Mouse (Mus musculus) liver, adult 2 months (tissue): ENCODE measurements around the gene Mrtfa.

Experiments
- CTCF ChIP-seq: fragments of 200-500 bp; IDR thresholded peaks from 2 replicates; pipeline ENCODE4 v1.5.1; 2011; ENCODE audit warnings: low read depth, low read length, control low read depth
- POLR2A ChIP-seq: fragments of 200-500 bp; IDR thresholded peaks from 2 replicates; pipeline ENCODE4 v1.6.1; 2011; ENCODE audit warnings: low read length, control low read depth; ENCODE audit not compliant: insufficient read depth; ENCODE audit errors: extremely low read depth

DNA sequence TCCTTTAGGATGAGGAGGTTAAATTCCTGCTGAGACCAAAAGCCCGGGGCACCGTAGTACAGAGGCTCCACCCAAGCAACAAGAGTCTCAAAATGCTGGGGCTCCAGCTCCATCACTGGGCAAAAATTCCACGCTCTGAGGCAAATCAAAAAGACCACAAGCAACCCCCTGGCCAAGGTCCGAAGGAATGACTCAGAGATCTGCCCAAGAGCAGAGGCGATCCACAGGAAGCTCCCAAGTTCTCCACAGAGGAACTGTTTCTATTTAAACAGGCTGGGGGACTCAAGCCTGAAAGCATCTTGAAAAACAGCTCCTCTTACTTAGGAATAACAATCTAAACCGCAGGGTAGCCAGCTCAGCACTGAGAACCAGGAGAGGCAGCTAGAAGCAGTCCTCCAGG is 53.3 kb downstream of the Mrtfa start:
- TF ChIP-seq CTCF (no peak), POLR2A (no peak)
